Mouse (Mus musculus): Measurements from ENCODE around the gene Mcm2. TPM values are rescaled to one million over a fixed set of nuclear protein-coding genes. Genes with fewer than 3 reads are reported as not detected.

Gene Mcm2
- polyA plus RNA-seq, 1 experiment: not detected

DNA sequence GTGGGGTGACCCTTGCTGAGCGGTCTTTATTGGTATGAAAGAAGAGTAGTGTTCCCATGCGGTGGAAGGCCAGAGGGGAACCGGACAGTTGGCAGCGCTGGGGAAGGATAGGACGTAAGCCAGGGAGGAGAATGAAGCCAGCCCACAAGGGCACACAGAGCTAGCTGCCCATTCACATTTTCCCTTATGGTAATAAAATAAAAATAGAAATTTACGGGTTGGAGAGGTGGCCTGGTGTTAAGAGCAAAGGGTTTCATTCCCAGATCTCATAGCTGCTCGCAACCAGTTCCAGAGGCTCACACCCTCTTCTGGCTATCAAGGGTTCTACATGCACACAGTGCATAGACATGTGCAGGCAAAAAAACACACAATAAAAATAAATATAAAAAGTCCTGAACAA lies 48.5 kb downstream of the Mcm2 start:
- 77% methylated on average over 7 of the region's 7 CpGs for WGBS
- Histone ChIP-seq H3K27ac (ENCODE audit: insufficient read depth, low read depth, low read length) (no peak overlapping the region), H3K4me3 (ENCODE audit: insufficient read depth, low read depth, low read length) (no peak overlapping the region), H3K4me1 (ENCODE audit: control insufficient read depth, insufficient read depth, low read length) (0 out of 2 replicates have a peak, but pooled peaks cover 4% of the 10 kb centered on the region)
- no peak for TF ChIP-seq POLR2A (IDR thresholded peaks at IDR 0.05; ENCODE audit: insufficient read depth, low read depth, low read length)

DNA sequence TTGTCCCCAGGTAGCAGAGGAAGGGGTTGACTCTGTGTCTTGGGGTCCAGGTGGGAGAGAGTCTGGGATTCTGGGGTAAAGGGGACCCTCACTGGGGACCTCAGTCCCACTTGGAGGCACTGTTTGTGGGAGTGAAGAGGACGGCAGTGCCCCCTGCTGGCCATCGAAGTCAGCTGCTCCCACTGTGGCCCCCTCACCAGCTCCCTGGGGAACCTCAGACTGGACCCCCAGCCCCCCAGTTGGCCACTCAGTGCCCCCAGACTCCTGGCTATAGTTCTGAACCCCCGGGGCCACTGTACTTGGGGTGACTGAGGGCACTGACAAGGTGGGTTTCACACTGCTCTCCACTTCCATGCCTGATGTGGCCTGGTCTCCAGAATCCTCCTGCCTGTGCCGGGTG lies 49.3 kb downstream of the Mcm2 start:
- Histone ChIP-seq H3K4me3 (ENCODE audit: insufficient read depth, low read depth, low read length) (no peak overlapping the region), H3K27ac (ENCODE audit: insufficient read depth, low read depth, low read length) (no peak overlapping the region), H3K4me1 (ENCODE audit: control insufficient read depth, insufficient read depth, low read length) (0 out of 2 replicates have a peak, but pooled peaks cover 4% of the 10 kb centered on the region)
- 53% methylated on average over 4 of the region's 4 CpGs for WGBS
- no peak for TF ChIP-seq CTCF (IDR thresholded peaks at IDR 0.05; ENCODE audit: insufficient read depth, low read depth, low read length)
- TF ChIP-seq POLR2A (IDR thresholded peaks at IDR 0.05; ENCODE audit: insufficient read depth, low read depth, low read length): no peak

DNA sequence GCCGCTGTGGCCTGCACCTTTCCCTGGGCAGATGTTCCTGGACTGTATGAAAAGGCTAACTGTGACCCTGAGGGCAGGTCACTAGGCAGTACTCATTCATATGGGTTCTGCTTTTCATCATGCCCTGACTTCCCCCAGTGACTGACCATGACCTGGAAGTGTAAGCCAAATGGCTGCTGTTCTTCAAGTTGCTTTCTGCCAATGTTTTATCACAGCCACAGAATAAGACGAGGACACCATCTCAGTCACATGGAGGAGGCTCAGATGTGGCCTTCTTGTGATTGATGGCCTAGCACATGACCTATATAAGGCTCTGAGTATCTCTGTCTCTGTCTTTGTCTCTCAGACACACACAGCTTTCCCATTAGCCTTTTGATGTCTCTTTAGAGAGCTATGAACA lies 51.0 kb downstream of the Mcm2 start:
- peaks cover 13% of the 10 kb centered on the region for H3K4me1 ChIP-seq (ENCODE audit: control insufficient read depth, insufficient read depth, low read length)
- TF ChIP-seq CTCF (IDR thresholded peaks at IDR 0.05; ENCODE audit: insufficient read depth, low read depth, low read length) (no peak), POLR2A (IDR thresholded peaks at IDR 0.05; ENCODE audit: insufficient read depth, low read depth, low read length) (no peak)
- no peak overlapping the region for H3K4me3 ChIP-seq (ENCODE audit: insufficient read depth, low read depth, low read length)
- WGBS: 74% methylated on average over 2 of the region's 2 CpGs
- no peak overlapping the region for H3K27ac ChIP-seq (ENCODE audit: insufficient read depth, low read depth, low read length)

DNA sequence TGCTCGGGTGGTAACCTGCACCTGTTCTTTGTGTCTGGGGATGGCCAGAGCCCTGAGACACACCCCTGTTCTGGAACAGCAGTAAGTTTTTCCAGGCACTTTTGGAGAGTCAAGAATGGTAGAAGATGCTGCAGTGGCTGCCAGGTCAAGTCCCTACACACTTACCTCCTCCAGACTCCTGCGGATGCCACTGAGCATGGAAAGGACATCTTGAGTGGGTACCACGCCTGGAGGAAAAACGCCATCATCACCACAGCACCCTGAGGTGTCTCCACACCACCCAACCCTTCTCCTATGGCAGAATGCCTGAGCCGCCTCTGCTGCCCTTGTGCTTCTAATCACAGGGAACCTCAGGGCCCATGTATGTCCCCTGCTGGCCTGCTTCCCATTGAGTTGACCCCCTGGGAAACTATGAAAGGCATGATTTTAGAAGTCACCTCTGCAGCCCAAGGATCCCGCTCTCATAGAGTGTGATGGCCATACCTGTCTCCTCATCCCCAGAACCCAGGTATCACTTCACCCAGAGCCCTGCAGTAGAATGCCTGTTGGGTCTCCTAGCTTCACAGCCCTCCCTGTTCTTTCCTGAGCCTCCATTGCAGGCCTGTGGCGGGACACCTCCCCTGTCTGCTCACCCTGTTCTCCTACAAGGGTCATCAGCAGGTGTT lies 53.5 kb downstream of the Mcm2 start:
- no peak for TF ChIP-seq CTCF (IDR thresholded peaks at IDR 0.05; ENCODE audit: insufficient read depth, low read depth, low read length)
- TF ChIP-seq POLR2A (IDR thresholded peaks at IDR 0.05; ENCODE audit: insufficient read depth, low read depth, low read length): no peak
- WGBS: 89% methylated on average over 7 of the region's 7 CpGs

DNA sequence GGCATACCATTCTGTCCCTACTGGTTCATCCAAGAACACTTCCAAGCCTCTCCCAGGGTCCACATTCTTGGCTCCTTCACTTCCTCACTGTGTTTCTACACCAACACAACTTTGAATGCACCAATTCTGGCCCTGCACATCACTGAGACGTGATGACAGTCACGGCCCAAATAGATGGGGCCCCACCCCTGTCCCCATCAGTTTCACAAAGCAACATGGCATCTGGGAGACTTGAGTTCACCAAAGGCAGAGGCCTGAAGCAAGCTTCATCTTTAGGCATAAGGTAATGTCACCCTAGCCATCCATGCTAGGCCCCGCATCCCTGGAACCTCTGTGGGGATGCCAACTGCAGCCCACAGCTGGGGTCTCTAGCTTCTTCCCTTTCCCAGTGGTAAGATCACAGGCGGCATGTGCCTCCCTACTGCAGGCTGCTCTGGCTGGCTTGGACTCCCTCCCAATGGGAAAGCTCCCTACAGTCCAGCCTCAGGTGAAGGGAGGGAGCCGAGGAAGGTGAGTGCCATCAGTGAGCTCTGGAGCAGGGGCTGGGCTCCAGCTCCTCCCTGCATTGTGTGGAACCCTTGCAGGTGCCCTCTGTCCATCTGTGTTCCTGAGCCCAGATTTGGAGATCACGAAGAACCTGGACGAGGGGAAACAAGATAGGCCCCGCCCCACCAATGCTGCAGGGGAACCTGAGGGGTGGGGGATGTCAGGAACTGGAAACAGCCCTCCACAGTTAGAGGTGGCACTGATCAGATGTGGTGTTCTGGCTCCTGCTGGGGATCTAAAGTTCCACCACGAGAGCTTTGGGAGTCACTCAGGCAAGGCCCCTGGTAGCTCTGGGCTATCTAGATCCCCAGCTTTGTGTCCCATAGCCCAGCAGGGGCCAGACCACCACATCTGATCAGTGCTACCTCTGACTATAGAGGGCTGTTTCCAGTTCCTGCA lies 54.5 kb downstream of the Mcm2 start:
- WGBS: 86% methylated on average over 9 of the region's 9 CpGs
- Histone ChIP-seq H3K4me1 (ENCODE audit: control insufficient read depth, insufficient read depth, low read length) (peaks cover 30% of the 10 kb centered on the region), H3K4me3 (ENCODE audit: insufficient read depth, low read depth, low read length) (no peak overlapping the region), H3K27ac (ENCODE audit: insufficient read depth, low read depth, low read length) (no peak overlapping the region)
- TF ChIP-seq POLR2A (IDR thresholded peaks at IDR 0.05; ENCODE audit: insufficient read depth, low read depth, low read length) (no peak), CTCF (IDR thresholded peaks at IDR 0.05; ENCODE audit: insufficient read depth, low read depth, low read length) (no peak)

More for the DNA sequence above, 53.5 kb downstream of the Mcm2 start:
- peaks cover 25% of the 10 kb centered on the region for H3K4me1 ChIP-seq (ENCODE audit: control insufficient read depth, insufficient read depth, low read length)
- no peak overlapping the region for H3K27ac ChIP-seq (ENCODE audit: insufficient read depth, low read depth, low read length)
- H3K4me3 ChIP-seq (ENCODE audit: insufficient read depth, low read depth, low read length): no peak overlapping the region

DNA sequence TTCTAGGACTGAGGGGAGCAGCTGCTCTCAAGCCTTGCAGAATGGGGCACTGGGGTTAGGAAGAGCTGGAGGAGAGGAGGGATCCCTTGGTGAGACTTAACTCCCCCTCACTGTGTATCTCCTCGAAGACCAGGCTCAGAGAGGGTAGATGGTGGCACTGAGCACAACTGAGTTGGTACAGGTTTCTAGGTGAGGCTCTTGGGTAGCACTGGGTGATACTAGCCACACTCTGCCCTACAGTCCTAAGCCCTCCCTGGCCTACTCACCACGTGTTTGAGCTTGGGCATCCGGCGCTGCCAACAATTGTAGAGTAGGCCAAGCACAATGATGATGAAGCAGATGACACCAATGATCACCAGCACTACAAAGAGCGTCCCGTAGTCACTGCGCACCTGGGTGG lies 55.3 kb downstream of the Mcm2 start:
- Histone ChIP-seq H3K4me1 (ENCODE audit: control insufficient read depth, insufficient read depth, low read length) (peaks cover 30% of the 10 kb centered on the region), H3K4me3 (ENCODE audit: insufficient read depth, low read depth, low read length) (no peak overlapping the region), H3K27ac (ENCODE audit: insufficient read depth, low read depth, low read length) (0 out of 2 replicates have a peak overlapping the region, but pooled peaks have one; percentile 52)
- 72% methylated on average over 7 of the region's 7 CpGs for WGBS
- no peak for TF ChIP-seq POLR2A (IDR thresholded peaks at IDR 0.05; ENCODE audit: insufficient read depth, low read depth, low read length)
- no peak for TF ChIP-seq CTCF (IDR thresholded peaks at IDR 0.05; ENCODE audit: insufficient read depth, low read depth, low read length)

DNA sequence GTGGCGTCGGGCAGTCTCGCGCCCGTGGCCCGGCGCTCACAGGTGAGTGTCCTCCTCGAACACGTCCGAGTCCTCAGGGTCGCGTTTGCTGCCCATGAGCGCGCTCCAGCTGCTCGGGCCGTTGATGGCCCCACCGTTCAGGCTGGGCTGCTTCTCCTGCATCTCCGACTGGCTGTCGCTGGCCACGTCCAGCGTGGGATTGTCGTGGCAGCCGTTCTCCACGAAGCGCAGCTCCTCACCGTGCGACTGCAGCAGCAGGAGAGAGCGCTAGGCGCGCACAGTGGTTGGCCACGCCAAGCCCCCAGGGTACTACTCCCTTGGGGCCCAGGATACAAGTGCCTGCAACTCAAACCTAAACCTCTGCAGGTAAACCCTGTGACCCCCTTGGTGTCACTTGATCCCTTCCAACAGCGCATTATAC lies 55.8 kb downstream of the Mcm2 start:
- 3% methylated on average over 32 of the region's 32 CpGs for WGBS
- peak overlapping the region; percentile 85 for H3K4me3 ChIP-seq (ENCODE audit: insufficient read depth, low read depth, low read length)
- peak overlapping the region; percentile 52 for H3K27ac ChIP-seq (ENCODE audit: insufficient read depth, low read depth, low read length)
- peaks cover 30% of the 10 kb centered on the region for H3K4me1 ChIP-seq (ENCODE audit: control insufficient read depth, insufficient read depth, low read length)
- TF ChIP-seq POLR2A (IDR thresholded peaks at IDR 0.05; ENCODE audit: insufficient read depth, low read depth, low read length) (no peak), CTCF (IDR thresholded peaks at IDR 0.05; ENCODE audit: insufficient read depth, low read depth, low read length) (no peak)

DNA sequence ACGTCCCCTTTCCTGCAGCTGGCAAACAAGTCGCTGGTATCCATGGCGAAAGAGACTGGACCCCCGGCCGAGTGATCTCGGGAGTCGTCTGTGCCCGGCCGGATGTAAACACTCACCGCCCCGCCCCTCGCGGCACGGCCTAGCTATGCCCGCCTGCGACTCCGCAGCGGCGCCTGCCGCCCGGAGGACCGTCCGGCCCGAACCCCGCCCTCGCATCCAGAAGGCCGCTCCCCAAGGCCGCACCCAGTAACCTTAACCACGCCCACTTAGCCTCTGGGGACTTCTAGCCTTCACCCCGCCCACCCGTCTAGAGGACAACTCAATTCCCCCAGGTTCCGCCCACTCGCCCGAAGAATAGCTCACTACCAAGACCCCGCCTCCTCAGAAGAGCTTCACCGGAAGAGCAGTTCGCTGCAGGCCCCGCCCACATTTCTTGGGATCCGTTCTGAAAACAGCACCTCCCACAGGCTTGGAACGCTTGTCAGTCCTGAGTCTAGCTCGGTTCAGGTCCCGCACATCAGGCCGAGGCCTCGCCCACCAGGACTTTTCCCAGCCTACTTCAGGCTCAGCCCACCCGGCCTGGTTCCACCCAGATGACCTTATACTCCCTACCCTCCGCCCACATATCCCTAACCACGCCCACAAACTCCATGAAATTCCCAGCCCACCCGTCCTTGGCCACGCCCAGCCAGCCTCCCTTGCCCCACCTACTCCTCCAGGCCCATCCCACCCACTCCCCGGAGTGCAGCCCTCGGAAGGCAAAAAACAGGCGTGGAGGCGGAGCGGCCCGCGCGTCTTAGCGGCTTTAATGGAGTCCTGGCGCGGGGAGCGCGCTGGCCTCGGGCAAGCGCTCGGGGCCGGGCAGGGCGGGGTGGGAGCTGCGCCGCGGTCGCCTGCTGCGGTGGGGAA lies 56.5 kb downstream of the Mcm2 start, which contains the start of gene Abtb1:
TSS of gene Abtb1 (minus strand) at position 204 of the 909 bp plus-strand sequence.
- 1% methylated on average over 72 of the region's 72 CpGs for WGBS
- peak within 1 kb of the TSS; percentile 85 for H3K4me3 ChIP-seq (ENCODE audit: insufficient read depth, low read depth, low read length)
- peak; percentile 59; the same call in 1 of the 2 replicates for TF ChIP-seq POLR2A (IDR thresholded peaks at IDR 0.05; ENCODE audit: insufficient read depth, low read depth, low read length)
- peak; percentile 49; the same call in 1 of the 2 replicates for TF ChIP-seq CTCF (IDR thresholded peaks at IDR 0.05; ENCODE audit: insufficient read depth, low read depth, low read length)

More for the DNA sequence above, 56.5 kb downstream of the Mcm2 start, which contains the start of gene Abtb1:
- peaks cover 30% of the 10 kb centered on the region for H3K4me1 ChIP-seq (ENCODE audit: control insufficient read depth, insufficient read depth, low read length)
- H3K27ac ChIP-seq (ENCODE audit: insufficient read depth, low read depth, low read length): peak within 1 kb of the TSS; percentile 56

Measured in olfactory bulb, adult 2 months (tissue).